Mouse (Mus musculus) heart, embryonic 16.5 days (tissue): ENCODE results near the gene Herpud1. TPM values are rescaled to one million over a fixed set of nuclear protein-coding genes. Genes with fewer than 3 reads are reported as not detected.

Experiments
- ATAC-seq: fragments of 200-750 bp; cut with Nextera tagmentation; replicated peaks from 2 replicates; pipeline ENCODE4 v1.8.0; 2017; ENCODE audit warnings: moderate number of reproducible peaks; ENCODE audit not compliant: insufficient read depth, low FRiP score; ENCODE audit errors: extremely low read depth
- H3K27ac ChIP-seq: fragments of 300-500 bp; sonication (generic); 2 replicates; pipeline ENCODE4 v1.5.1; 2014; ENCODE audit warnings: mild to moderate bottlenecking, low read length, control low read depth, moderate library complexity
- H3K27me3 ChIP-seq: fragments of 300-500 bp; sonication (generic); 2 replicates; pipeline ENCODE4 v1.6.1; 2014; ENCODE audit warnings: low read length, mixed read lengths; ENCODE audit not compliant: control insufficient read depth, insufficient read depth
- H3K36me3 ChIP-seq: fragments of 300-500 bp; sonication (generic); 2 replicates; pipeline ENCODE4 v1.6.1; 2014; ENCODE audit not compliant: control insufficient read depth, insufficient read depth
- H3K4me1 ChIP-seq: fragments of 300-500 bp; sonication (generic); 2 replicates; pipeline ENCODE4 v1.6.1; 2014; ENCODE audit warnings: low read length, mixed read lengths; ENCODE audit not compliant: control insufficient read depth, insufficient read depth
- H3K4me2 ChIP-seq: fragments of 300-500 bp; sonication (generic); 2 replicates; pipeline ENCODE4 v1.6.1; 2014; ENCODE audit warnings: low read depth, mild to moderate bottlenecking, control low read depth, low read length
- H3K4me3 ChIP-seq: fragments of 300-500 bp; sonication (generic); 2 replicates; pipeline ENCODE4 v1.5.1; 2014; ENCODE audit warnings: mild to moderate bottlenecking, control low read depth, low read length
- H3K9ac ChIP-seq: fragments of 300-500 bp; sonication (generic); 2 replicates; pipeline ENCODE4 v1.6.1; 2014; ENCODE audit warnings: low read length, control low read depth
- H3K9me3 ChIP-seq: fragments of 300-500 bp; sonication (generic); replicated peaks from 2 replicates; pipeline ENCODE4 v1.6.1; 2016; ENCODE audit warnings: low read length; ENCODE audit not compliant: control insufficient read depth
- WGBS: fragments of 180-500 bp; shearing (Covaris S2); extraction: QIAGEN DNeasy Blood & Tissue Kit; methylation state at CpG from one replicate; pipeline ENCODE4 v1.1.7; 2014; 5-methylcytosine and 5-hydroxymethylcytosine counted together
- polyA plus RNA-seq: library from polyadenylated mRNA; unstranded; fragments of >200 nt; fragmentation: Nextera tagmentation; extraction: Ambion mirVana; gene quantifications from 2 replicates; pipeline ENCODE4 v1.2.1, GENCODE M21; 2015

Herpud1 gene
- polyA plus RNA-seq, 1 experiment from 2014 or later = 120 TPM

DNA sequence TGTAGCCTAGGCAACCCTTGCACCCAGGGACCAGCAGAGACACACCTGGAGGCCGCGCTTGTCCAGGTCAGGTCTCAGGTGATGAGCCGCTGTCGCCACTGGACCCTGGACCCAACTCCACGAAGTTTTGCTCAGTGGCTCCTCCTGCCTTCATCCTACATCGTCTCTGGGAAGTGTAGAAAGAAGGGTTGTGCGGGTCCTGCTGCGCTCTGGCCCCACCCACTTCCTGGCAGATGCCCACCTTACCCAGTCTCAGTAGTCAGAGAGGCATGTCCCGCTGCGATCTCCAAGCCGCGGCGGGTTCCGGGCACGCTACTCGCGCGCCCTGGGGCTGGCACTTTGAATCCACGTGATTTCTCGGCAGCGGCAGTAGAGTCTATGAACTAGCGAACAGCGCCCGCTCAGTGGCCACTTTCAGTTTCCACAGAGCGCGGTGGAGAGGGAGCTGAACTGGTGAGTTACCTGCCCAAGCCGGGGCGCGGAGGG is 47.8 kb downstream of the Herpud1 start, which contains the start of gene Nlrc5:
TSS of gene Nlrc5 (plus strand) at position 376 of the 486 bp plus-strand sequence.
- ATAC-seq = peak; percentile 75
- Histone ChIP-seq H3K27me3 (peaks cover 13% of the 10 kb centered on the region), H3K4me2 (peak within 1 kb of the TSS; percentile 95), H3K4me3 (peak within 1 kb of the TSS; percentile 63), H3K9me3 (no peaks in the 10 kb centered on the region), H3K36me3 (no peaks in the 10 kb centered on the region), H3K27ac (no peak within 1 kb of the TSS), H3K9ac (peak within 1 kb of the TSS; percentile 65), H3K4me1 (peaks cover 8% of the 10 kb centered on the region; the same call in 1 of the 2 replicates)
- 2% methylated on average over 29 of the region's 29 CpGs for WGBS

DNA sequence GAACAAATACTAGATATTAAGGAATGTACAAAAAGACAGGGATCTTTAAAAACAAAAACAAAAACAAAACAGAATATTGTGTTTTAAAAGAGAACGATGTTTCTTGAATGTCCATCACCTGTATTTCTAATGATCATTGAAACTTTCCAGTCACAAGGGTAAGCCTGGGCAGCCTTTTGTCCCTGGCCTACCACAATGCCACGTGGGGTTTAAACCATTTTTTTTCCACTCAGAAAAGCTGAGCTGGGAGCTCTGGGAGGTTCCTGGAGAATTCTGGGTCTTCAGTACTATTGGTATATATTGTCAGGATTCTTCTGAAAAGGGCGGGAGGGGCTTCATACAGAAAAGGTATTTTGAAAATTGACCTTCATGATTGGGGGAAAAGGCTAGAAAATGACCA is 48.7 kb downstream of the Herpud1 start:
- peak overlapping the region; percentile 65; the same call in 1 of the 2 replicates for H3K9ac ChIP-seq
- no peak overlapping the region; the same call in 1 of the 2 replicates for H3K4me2 ChIP-seq
- H3K36me3 ChIP-seq = no peaks in the 10 kb centered on the region
- peaks cover 13% of the 10 kb centered on the region for H3K27me3 ChIP-seq
- 91% methylated on average over 3 of the region's 3 CpGs for WGBS
- no peaks in the 10 kb centered on the region for H3K9me3 ChIP-seq
- no peak for ATAC-seq
- no peak overlapping the region for H3K4me3 ChIP-seq
- H3K4me1 ChIP-seq = peaks cover 8% of the 10 kb centered on the region; the same call in 1 of the 2 replicates
- no peak overlapping the region for H3K27ac ChIP-seq

DNA sequence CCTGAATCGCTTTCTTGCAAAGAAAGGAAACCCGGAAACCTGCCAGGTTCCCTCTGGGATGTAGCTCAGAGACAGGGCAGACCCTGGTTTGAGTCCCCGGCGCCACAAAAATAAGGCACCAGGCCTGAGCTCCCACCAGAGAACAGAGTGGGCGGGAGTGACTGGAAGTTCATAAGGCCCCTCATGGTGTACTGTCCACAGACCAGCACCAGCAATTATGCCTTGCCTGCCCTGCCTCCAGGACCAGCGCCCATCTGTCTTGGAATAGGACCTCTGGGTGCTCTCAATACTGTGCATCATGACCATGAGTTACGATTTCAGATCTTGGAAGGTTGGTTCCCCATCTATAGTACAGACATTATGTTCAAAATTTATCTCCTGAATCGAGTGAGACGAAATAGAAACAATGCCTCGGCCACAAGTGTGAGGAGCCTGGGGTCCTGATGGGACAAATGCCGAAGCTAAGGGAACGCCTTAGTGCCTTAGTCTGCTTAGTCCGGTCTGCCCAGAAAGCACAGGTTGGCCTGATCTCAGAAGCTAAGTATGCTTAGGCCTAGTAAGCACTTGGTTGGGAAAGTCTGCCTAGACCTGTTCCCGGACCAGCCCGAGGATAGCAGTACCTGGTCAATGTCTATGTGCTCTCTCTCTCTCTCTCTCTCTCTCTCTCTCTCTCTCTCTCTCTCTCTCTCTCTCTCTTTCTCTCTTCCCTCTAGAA is 49.3 kb downstream of the Herpud1 start:
- no peak overlapping the region for H3K4me2 ChIP-seq
- no peak overlapping the region for H3K27ac ChIP-seq
- no peak for ATAC-seq
- H3K9ac ChIP-seq = no peak overlapping the region
- H3K4me1 ChIP-seq = peaks cover 8% of the 10 kb centered on the region; the same call in 1 of the 2 replicates
- no peaks in the 10 kb centered on the region for H3K36me3 ChIP-seq
- 88% methylated on average over 15 of the region's 15 CpGs for WGBS
- no peak overlapping the region for H3K4me3 ChIP-seq
- no peaks in the 10 kb centered on the region for H3K9me3 ChIP-seq
- H3K27me3 ChIP-seq = peaks cover 13% of the 10 kb centered on the region

DNA sequence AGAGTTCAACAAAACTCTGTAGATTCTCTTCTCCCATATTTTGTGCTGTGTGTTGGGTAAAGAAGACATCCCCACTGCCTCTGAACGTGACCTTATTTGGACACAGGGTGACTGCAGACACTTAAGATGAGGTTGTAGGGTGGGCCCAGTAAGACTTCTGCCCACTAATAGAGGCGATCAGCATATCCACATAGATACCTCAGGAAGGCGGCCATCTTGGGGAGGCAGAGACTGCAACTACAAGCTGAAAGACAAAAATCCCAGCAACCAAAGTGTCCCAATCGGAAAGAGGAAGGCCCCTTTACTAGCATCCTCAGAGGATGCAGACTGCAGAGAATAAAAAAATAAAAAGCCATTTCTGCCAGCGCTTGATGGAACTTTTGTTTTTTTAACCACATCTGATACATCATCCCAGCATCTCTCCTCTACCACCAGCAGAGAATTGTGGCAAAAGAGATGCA is 49.9 kb downstream of the Herpud1 start:
- no peak for ATAC-seq
- Histone ChIP-seq H3K36me3 (no peaks in the 10 kb centered on the region), H3K4me2 (no peak overlapping the region), H3K9ac (no peak overlapping the region), H3K27ac (no peak overlapping the region), H3K4me3 (no peak overlapping the region), H3K4me1 (peaks cover 8% of the 10 kb centered on the region; the same call in 1 of the 2 replicates), H3K9me3 (no peaks in the 10 kb centered on the region), H3K27me3 (peaks cover 13% of the 10 kb centered on the region)
- 83% methylated on average over 5 of the region's 5 CpGs for WGBS

DNA sequence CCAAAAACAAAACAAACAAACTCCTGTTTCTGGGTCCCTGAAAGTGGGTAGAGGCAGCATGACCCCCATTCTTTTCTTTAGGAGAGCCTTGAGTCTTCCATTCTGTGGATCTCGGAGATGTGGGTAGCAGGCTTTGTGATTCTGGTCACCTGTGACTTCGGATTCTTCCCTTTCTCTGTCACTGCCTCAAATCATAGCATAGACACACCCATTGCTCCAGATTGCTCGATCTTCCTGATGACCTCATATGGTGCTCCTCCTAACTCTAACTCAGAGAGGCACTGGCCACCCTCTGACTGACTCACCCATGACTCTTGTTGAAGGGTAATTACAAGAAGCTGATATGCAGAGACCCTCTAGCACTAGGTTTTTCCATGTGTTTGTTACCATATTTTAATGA is 50.7 kb downstream of the Herpud1 start:
- no peak for ATAC-seq

DNA sequence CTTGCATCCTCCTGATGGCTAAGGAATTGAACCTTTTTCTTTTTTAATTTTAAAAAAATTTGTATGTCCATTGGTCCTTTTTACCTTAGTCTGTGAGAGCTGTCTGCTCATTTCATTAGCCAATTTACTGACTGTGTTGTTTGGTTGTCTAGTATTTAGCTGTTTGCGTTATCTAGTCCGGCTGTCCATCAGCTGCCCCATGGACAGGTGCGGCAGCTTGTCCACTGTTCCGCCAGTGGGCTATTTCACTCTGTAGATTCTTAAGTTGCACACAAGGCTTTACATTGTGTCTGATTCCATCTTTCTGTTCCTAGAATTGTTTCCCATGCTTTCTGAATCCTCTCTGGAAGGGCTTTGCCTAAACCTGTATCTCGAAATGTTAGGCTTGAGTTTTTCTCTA is 52.4 kb downstream of the Herpud1 start:
- peaks cover 8% of the 10 kb centered on the region; the same call in 1 of the 2 replicates for H3K4me1 ChIP-seq
- 87% methylated on average over 5 of the region's 5 CpGs for WGBS
- H3K4me2 ChIP-seq = no peak overlapping the region
- no peaks in the 10 kb centered on the region for H3K36me3 ChIP-seq
- no peaks in the 10 kb centered on the region for H3K9me3 ChIP-seq
- H3K27me3 ChIP-seq = peaks cover 4% of the 10 kb centered on the region; the same call in 1 of the 2 replicates
- ATAC-seq = no peak
- H3K9ac ChIP-seq = no peak overlapping the region
- H3K27ac ChIP-seq = no peak overlapping the region
- H3K4me3 ChIP-seq = no peak overlapping the region

More for the DNA sequence above, 50.7 kb downstream of the Herpud1 start:
- Histone ChIP-seq H3K27me3 (peaks cover 13% of the 10 kb centered on the region), H3K4me1 (peaks cover 8% of the 10 kb centered on the region; the same call in 1 of the 2 replicates), H3K27ac (no peak overlapping the region), H3K36me3 (no peaks in the 10 kb centered on the region), H3K4me3 (no peak overlapping the region), H3K9me3 (no peaks in the 10 kb centered on the region), H3K4me2 (no peak overlapping the region), H3K9ac (no peak overlapping the region)
- WGBS = 66% methylated on average over 3 of the region's 3 CpGs

DNA sequence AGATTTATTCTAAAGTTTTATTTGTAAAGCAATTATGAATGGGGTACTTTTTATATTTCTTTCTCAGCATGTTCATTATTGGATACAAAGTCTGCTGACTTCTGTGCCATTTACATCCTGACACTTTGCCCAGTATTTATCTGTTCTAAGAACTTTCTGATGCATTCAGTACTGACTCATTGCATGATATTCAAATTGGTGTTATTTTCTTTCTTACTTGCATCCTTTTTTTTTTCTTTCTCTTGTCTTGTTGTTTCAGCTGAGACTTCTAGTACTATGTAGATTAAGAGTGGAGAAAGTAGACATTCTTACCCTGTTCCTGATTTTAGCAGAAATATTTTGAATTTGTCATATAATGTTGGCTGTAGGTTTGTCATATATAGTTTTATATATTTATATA is 53.5 kb downstream of the Herpud1 start:
- no peaks in the 10 kb centered on the region for H3K27me3 ChIP-seq

DNA sequence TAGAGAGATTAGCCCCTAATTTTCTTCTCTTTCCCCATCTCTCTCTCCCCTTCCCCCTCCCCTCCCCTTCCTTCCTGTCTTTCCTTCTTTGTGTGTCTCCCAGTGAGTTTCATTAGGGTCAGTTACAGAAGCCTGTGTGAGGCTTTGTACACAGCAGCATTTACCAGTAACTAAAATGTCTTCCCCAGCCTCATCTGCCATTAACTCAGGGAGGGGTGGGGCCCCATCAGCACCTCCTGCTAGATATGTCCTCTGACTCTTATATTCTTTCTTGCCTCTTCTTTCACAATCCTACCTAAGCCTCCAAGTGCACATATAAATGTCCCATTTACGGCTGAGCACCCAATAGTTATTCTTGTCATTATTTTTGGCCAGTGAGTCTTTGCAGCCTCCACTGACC is 54.2 kb downstream of the Herpud1 start:
- 80% methylated on average over 1 of the region's 1 CpGs for WGBS

More for the DNA sequence above, 53.5 kb downstream of the Herpud1 start:
- Histone ChIP-seq H3K4me2 (no peak overlapping the region), H3K27ac (no peak overlapping the region), H3K9me3 (no peaks in the 10 kb centered on the region), H3K9ac (no peak overlapping the region), H3K36me3 (no peaks in the 10 kb centered on the region), H3K4me1 (0 out of 2 replicates have a peak, but pooled peaks cover under 1% of the 10 kb centered on the region), H3K4me3 (no peak overlapping the region)
- ATAC-seq = no peak

DNA sequence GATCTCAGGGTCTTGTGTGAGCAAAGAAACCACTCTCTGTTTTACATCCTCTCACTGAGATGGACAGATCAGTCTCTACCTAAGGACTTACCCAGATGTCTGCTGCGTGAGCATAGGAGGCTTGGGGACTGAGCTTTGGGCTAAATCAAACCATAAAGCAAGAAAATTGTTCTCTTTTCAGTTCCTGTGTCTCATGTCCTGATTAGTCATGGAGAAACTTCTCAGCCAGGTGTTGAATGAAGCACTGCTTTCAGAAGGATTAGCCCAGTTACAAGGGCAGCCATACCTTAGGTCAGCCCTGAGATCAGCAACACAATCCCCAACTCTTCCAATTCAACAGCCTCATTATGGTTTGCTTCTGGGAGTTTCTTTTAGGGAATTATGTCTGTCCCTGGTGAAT is 55.4 kb downstream of the Herpud1 start:
- no peak for ATAC-seq
- Histone ChIP-seq H3K9ac (no peak overlapping the region), H3K4me1 (no peaks in the 10 kb centered on the region), H3K27me3 (no peaks in the 10 kb centered on the region), H3K4me2 (no peak overlapping the region), H3K4me3 (no peak overlapping the region), H3K9me3 (no peaks in the 10 kb centered on the region), H3K36me3 (no peaks in the 10 kb centered on the region), H3K27ac (no peak overlapping the region)
- 83% methylated on average over 1 of the region's 1 CpGs for WGBS

More for the DNA sequence above, 54.2 kb downstream of the Herpud1 start:
- H3K36me3 ChIP-seq = no peaks in the 10 kb centered on the region
- no peak overlapping the region for H3K4me2 ChIP-seq
- no peak for ATAC-seq
- no peak overlapping the region for H3K27ac ChIP-seq
- H3K4me3 ChIP-seq = no peak overlapping the region
- no peaks in the 10 kb centered on the region for H3K9me3 ChIP-seq
- H3K4me1 ChIP-seq = no peaks in the 10 kb centered on the region
- H3K9ac ChIP-seq = no peak overlapping the region
- no peaks in the 10 kb centered on the region for H3K27me3 ChIP-seq
